Mouse (Mus musculus) limb, embryonic 14.5 days (tissue): Measurements from ENCODE around the gene Gimap1. TPM values are rescaled to one million over a fixed set of nuclear protein-coding genes. Genes with fewer than 3 reads are reported as not detected.

Source experiments
- ATAC-seq: fragments of 200-750 bp; cut with Nextera tagmentation; 2 replicates; pipeline ENCODE4 v1.8.0; 2017; ENCODE audit warnings: low read depth, moderate number of reproducible peaks, moderate TSS enrichment; ENCODE audit not compliant: low FRiP score
- DNase-seq: peaks from one replicate; pipeline ENCODE4 v3.0.0-alpha.2; 2015; ENCODE audit warnings: low spot score
- H3K27ac ChIP-seq: fragments of 300-500 bp; sonication (generic); replicated peaks from 2 replicates; pipeline ENCODE4 v1.5.1; 2014; ENCODE audit warnings: low read depth, mild to moderate bottlenecking, low read length, moderate library complexity, mixed read lengths
- H3K27me3 ChIP-seq: fragments of 300-500 bp; sonication (generic); 2 replicates; pipeline ENCODE4 v1.6.1; 2014; ENCODE audit warnings: low read length, mixed read lengths; ENCODE audit not compliant: control insufficient read depth, insufficient read depth
- H3K36me3 ChIP-seq: fragments of 300-500 bp; sonication (generic); 2 replicates; pipeline ENCODE4 v1.6.1; 2014; ENCODE audit warnings: mild to moderate bottlenecking, low read length, moderate library complexity, mixed read lengths; ENCODE audit not compliant: control insufficient read depth, insufficient read depth
- H3K4me1 ChIP-seq: fragments of 300-500 bp; sonication (generic); 2 replicates; pipeline ENCODE4 v1.6.1; 2014; ENCODE audit warnings: antibody characterized with exemption, low read length, mixed read lengths; ENCODE audit not compliant: control insufficient read depth, insufficient read depth
- H3K4me2 ChIP-seq: fragments of 300-500 bp; sonication (generic); replicated peaks from 2 replicates; pipeline ENCODE4 v1.6.1; 2014; ENCODE audit warnings: low read depth, mild to moderate bottlenecking, low read length, moderate library complexity; ENCODE audit not compliant: severe bottlenecking
- H3K4me3 ChIP-seq: fragments of 300-500 bp; sonication (generic); replicated peaks from 2 replicates; pipeline ENCODE4 v1.5.1; 2014; ENCODE audit warnings: low read length
- H3K9ac ChIP-seq: fragments of 300-500 bp; sonication (generic); 2 replicates; pipeline ENCODE4 v1.6.1; 2014; ENCODE audit warnings: mild to moderate bottlenecking, low read depth, low read length, moderate library complexity; ENCODE audit not compliant: severe bottlenecking
- H3K9me3 ChIP-seq: fragments of 300-500 bp; sonication (generic); 2 replicates; pipeline ENCODE4 v1.6.1; 2016; ENCODE audit warnings: low read length; ENCODE audit not compliant: control insufficient read depth
- POLR2A ChIP-seq: fragments of 200-500 bp; IDR thresholded peaks from 2 replicates; pipeline ENCODE4 v1.8.0; 2012; ENCODE audit warnings: inconsistent platforms, mild to moderate bottlenecking, moderate library complexity, borderline replicate concordance; ENCODE audit not compliant: insufficient read depth, insufficient read length; ENCODE audit errors: extremely low read depth
- WGBS: fragments of 180-500 bp; shearing (Covaris S2); extraction: QIAGEN DNeasy Blood & Tissue Kit; methylation state at CpG from one replicate; pipeline ENCODE4 v1.1.7; 2014; 5-methylcytosine and 5-hydroxymethylcytosine counted together
- polyA plus RNA-seq, 2 experiments: library from polyadenylated mRNA; depleted of rRNA in 1 of 2; stranded (reverse) in 1 of 2; unstranded in 1 of 2; fragments of >200 nt; fragmentation: Nextera tagmentation in 1 of 2; extraction: Ambion mirVana in 1 of 2; gene quantifications; 2 replicates each; pipeline versions ENCODE4 v1.2.1 to v1.2.3; 2012 to 2014

The Gimap1 gene
- polyA plus RNA-seq, 2 experiments, result 4.0 to 11.9 TPM

GRCm38 (mm10) chr6:48698066-48698856, 40.6 kb upstream of the Gimap1 start:
- Histone ChIP-seq H3K9me3 (no peaks in the 10 kb centered on the region), H3K4me2 (no peak overlapping the region), H3K36me3 (no peaks in the 10 kb centered on the region), H3K4me1 (no peaks in the 10 kb centered on the region), H3K27me3 (no peaks in the 10 kb centered on the region), H3K9ac (no peak overlapping the region), H3K4me3 (no peak overlapping the region), H3K27ac (no peak overlapping the region)
- DNase-seq (no peak), ATAC-seq (no peak)
- no peak for TF ChIP-seq POLR2A
- 81% methylated on average over 7 of the region's 7 CpGs for WGBS

- no peaks in the 10 kb centered on the region for H3K27me3 ChIP-seq
- TF ChIP-seq POLR2A, result no peak
- no peak for DNase-seq
- no peak overlapping the region for H3K9ac ChIP-seq
- 80% methylated on average over 3 of the region's 3 CpGs for WGBS
- no peaks in the 10 kb centered on the region for H3K9me3 ChIP-seq
- H3K4me2 ChIP-seq, result no peak overlapping the region
- no peak for ATAC-seq
- no peak overlapping the region for H3K4me3 ChIP-seq
- no peaks in the 10 kb centered on the region for H3K36me3 ChIP-seq
- no peak overlapping the region for H3K27ac ChIP-seq
- no peaks in the 10 kb centered on the region for H3K4me1 ChIP-seq
Measured at GRCm38 (mm10) chr6:48698888-48699287, 40.0 kb upstream of the Gimap1 start.

GRCm38 (mm10) chr6:48700251-48701075, 38.4 kb upstream of the Gimap1 start:
- no peaks in the 10 kb centered on the region for H3K4me1 ChIP-seq
- H3K27ac ChIP-seq, result no peak overlapping the region; the same call in 1 of the 2 replicates
- H3K9me3 ChIP-seq, result no peaks in the 10 kb centered on the region
- H3K36me3 ChIP-seq, result no peaks in the 10 kb centered on the region
- H3K4me2 ChIP-seq, result no peak overlapping the region
- TF ChIP-seq POLR2A, result no peak
- WGBS, result 59% methylated on average over 5 of the region's 5 CpGs
- H3K4me3 ChIP-seq, result no peak overlapping the region
- H3K27me3 ChIP-seq, result no peaks in the 10 kb centered on the region
- ATAC-seq, result no peak
- no peak overlapping the region for H3K9ac ChIP-seq
- no peak for DNase-seq

GRCm38 (mm10) chr6:48702146-48702545, 36.7 kb upstream of the Gimap1 start:
- no peak overlapping the region for H3K9ac ChIP-seq
- ATAC-seq (no peak), DNase-seq (no peak)
- H3K4me2 ChIP-seq, result no peak overlapping the region
- no peak overlapping the region for H3K4me3 ChIP-seq
- H3K4me1 ChIP-seq, result no peaks in the 10 kb centered on the region
- H3K27me3 ChIP-seq, result no peaks in the 10 kb centered on the region
- H3K36me3 ChIP-seq, result no peaks in the 10 kb centered on the region
- WGBS, result 81% methylated on average over 7 of the region's 7 CpGs
- no peaks in the 10 kb centered on the region for H3K9me3 ChIP-seq
- no peak overlapping the region for H3K27ac ChIP-seq
- no peak for TF ChIP-seq POLR2A

- ATAC-seq (no peak), DNase-seq (no peak)
- Histone ChIP-seq H3K9ac (no peak overlapping the region), H3K4me3 (no peak overlapping the region), H3K4me2 (no peak overlapping the region), H3K27me3 (no peaks in the 10 kb centered on the region), H3K4me1 (no peaks in the 10 kb centered on the region), H3K9me3 (no peaks in the 10 kb centered on the region), H3K27ac (no peak overlapping the region), H3K36me3 (no peaks in the 10 kb centered on the region)
- TF ChIP-seq POLR2A, result no peak
- 63% methylated on average over 5 of the region's 5 CpGs for WGBS
Measured at GRCm38 (mm10) chr6:48702601-48703000, 36.3 kb upstream of the Gimap1 start.
